ENCODE assay signal across 22 mouse cellular contexts in the genomic region with DNA sequence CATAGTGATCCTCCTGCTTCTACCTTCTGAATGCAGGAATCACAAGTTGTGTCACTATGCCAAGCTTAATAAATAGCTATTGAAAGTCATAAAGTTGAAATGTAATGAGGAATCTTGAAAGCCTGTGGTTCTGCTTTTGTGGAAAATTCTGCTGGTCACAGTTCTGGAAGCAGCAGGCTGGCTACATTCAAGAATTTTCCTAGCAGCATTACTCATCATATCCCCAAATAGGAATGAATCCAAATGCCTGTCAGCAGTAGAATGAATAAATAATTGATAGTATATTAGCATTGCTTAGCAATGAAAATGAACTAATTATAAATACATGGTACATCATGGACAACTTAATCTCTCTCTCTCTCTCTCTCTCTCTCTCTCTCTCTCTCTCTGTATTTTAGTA. TPM values are rescaled to one million over a fixed set of nuclear protein-coding genes. Genes with fewer than 3 reads are reported as not detected.
DNase-seq lines count a peak whose midpoint lies in the region; ATAC-seq lines count a peak whose summit lies in the region.
"Had no signal": no experiment of that assay in that cellular context is flagged by ENCODE, and none has a peak within 500 bp of the region (broad histone marks: within the 10 kb centered on the region; RNA-seq: fewer than 3 reads in every experiment).

No protein-coding gene starts in this region.

- DNase-seq in adrenal gland, adult 2 months, result peak; percentile 4
- DNase-seq in adrenal gland, postnatal 25 days, result no peak
- peak; percentile 53 for DNase-seq in NIH3T3 (ENCODE audit: low read depth)
- DNase-seq in brain, adult 2 months (ENCODE audit: low read depth, low spot score), result peak; percentile 22
- DNase-seq in left cerebral cortex, postnatal 14 days (ENCODE audit: low spot score in 2 of 2), result no peak
- DNase-seq in neural tube, embryonic 10.5 days (ENCODE audit: extremely low spot score, low spot score), result no peak
- DNase-seq in midbrain, embryonic 11.5 days (ENCODE audit: low spot score, missing footprints), result no peak
- DNase-seq: adrenal gland, postnatal 10 days; adrenal gland, postnatal 36 days; cerebellum, adult 11 months; cerebellum, adult 18-20 months; cerebellum, adult 8-10 months; cerebellum, adult 9-11 months; cerebellum, postnatal 14 days; cerebellum, postnatal 36 days; embryo, embryonic 11 days; forebrain, postnatal 0 days had no signal

- H3K27me3 ChIP-seq in midbrain, embryonic 11.5 days (ENCODE audit: control insufficient read depth, insufficient read depth, low read length), result no peaks in the 10 kb centered on the region
- H3K27me3 ChIP-seq: embryonic facial prominence, embryonic 13.5 days; embryonic facial prominence, embryonic 15.5 days; forebrain, embryonic 13.5 days; forebrain, embryonic 15.5 days had no signal

- H3K27ac ChIP-seq in midbrain, embryonic 11.5 days (ENCODE audit: low read depth, low read length), result no peak overlapping the region
- H3K27ac ChIP-seq: embryonic facial prominence, embryonic 13.5 days; embryonic facial prominence, embryonic 15.5 days; forebrain, embryonic 13.5 days; forebrain, embryonic 15.5 days had no signal

- H3K4me3 ChIP-seq in midbrain, embryonic 11.5 days (ENCODE audit: low read depth, low read length), result no peak overlapping the region
- H3K4me3 ChIP-seq: embryonic facial prominence, embryonic 13.5 days; embryonic facial prominence, embryonic 15.5 days; erythroblast, embryonic 14.5 days; forebrain, embryonic 13.5 days; forebrain, embryonic 15.5 days had no signal

- no peaks in the 10 kb centered on the region for H3K4me1 ChIP-seq in midbrain, embryonic 11.5 days (ENCODE audit: control insufficient read depth, insufficient read depth, low read length)
- H3K4me1 ChIP-seq: embryonic facial prominence, embryonic 13.5 days; embryonic facial prominence, embryonic 15.5 days; forebrain, embryonic 13.5 days; forebrain, embryonic 15.5 days had no signal

- H3K9me3 ChIP-seq in midbrain, embryonic 11.5 days (ENCODE audit: control insufficient read depth, low read length), result no peaks in the 10 kb centered on the region
- H3K9me3 ChIP-seq: embryonic facial prominence, embryonic 13.5 days; embryonic facial prominence, embryonic 15.5 days; forebrain, embryonic 13.5 days; forebrain, embryonic 15.5 days had no signal

- no peak for ATAC-seq in midbrain, embryonic 11.5 days (ENCODE audit: low FRiP score)
- ATAC-seq: forebrain, embryonic 13.5 days; forebrain, embryonic 15.5 days; forebrain, postnatal 0 days had no signal

- intact Hi-C loops in left cerebral cortex, postnatal 14 days (cut with DNase I), result no loop called here

- no peaks in the 10 kb centered on the region for H3K36me3 ChIP-seq in midbrain, embryonic 11.5 days (ENCODE audit: control insufficient read depth, insufficient read depth, low read length)
- H3K36me3 ChIP-seq: embryonic facial prominence, embryonic 13.5 days; embryonic facial prominence, embryonic 15.5 days; forebrain, embryonic 15.5 days had no signal

- H3K4me2 ChIP-seq in midbrain, embryonic 11.5 days, result no peak overlapping the region
- H3K4me2 ChIP-seq: embryonic facial prominence, embryonic 13.5 days; embryonic facial prominence, embryonic 15.5 days; forebrain, embryonic 13.5 days; forebrain, embryonic 15.5 days had no signal

- H3K9ac ChIP-seq in midbrain, embryonic 11.5 days (ENCODE audit: low read length), result no peak overlapping the region
- H3K9ac ChIP-seq: embryonic facial prominence, embryonic 13.5 days; embryonic facial prominence, embryonic 15.5 days; forebrain, embryonic 13.5 days; forebrain, embryonic 15.5 days; forebrain, postnatal 0 days had no signal

RNA-seq across cellular contexts. Expression of a gene that starts 35.7 kb away (rescaled TPM):
- 100 to 1,000 TPM; 132 to 157 TPM for total RNA-seq in adrenal gland, adult 2 months (2021)
- polyA plus RNA-seq in adrenal gland, adult 2 months (2012; rRNA removed), result 568 and 630 TPM in 2 replicates
- 123 and 184 TPM in 2 replicates for total RNA-seq in adrenal gland, postnatal 25 days (2021)
- total RNA-seq in left cerebral cortex, postnatal 14 days (2021), result 100 to 1,000 TPM; 118 to 132 TPM
- 157 and 160 TPM in 2 replicates for polyA plus RNA-seq in midbrain, embryonic 11.5 days (2014; fragmentation: Nextera tagmentation; extraction: Ambion mirVana)

Comparison
In these comparisons a context has a peak if more than half of its experiments do, and no peak if none do; other contexts are left out.
1. DNase-seq: peak in adrenal gland, adult 2 months (single experiment), NIH3T3 (single experiment) and brain, adult 2 months (single experiment); none in adrenal gland, postnatal 25 days (single experiment), left cerebral cortex, postnatal 14 days (0 of 2), neural tube, embryonic 10.5 days (single experiment) and midbrain, embryonic 11.5 days (single experiment).